Mouse (Mus musculus) hindbrain, embryonic 10.5 days (tissue): ENCODE results near the gene Ube4b. TPM values are rescaled to one million over a fixed set of nuclear protein-coding genes. Genes with fewer than 3 reads are reported as not detected.

Source experiments
- DNase-seq: peaks from one replicate; pipeline ENCODE4 v3.0.0-alpha.2; 2017; ENCODE audit warnings: low spot score
- H3K27ac ChIP-seq: fragments of 300-500 bp; sonication (generic); 2 replicates; pipeline ENCODE4 v1.5.1; 2016; ENCODE audit warnings: mild to moderate bottlenecking, moderate library complexity
- H3K27me3 ChIP-seq: fragments of 300-500 bp; sonication (generic); 2 replicates; pipeline ENCODE4 v1.6.1; 2016; ENCODE audit warnings: mild to moderate bottlenecking; ENCODE audit not compliant: poor library complexity, insufficient read depth, severe bottlenecking
- H3K36me3 ChIP-seq: fragments of 300-500 bp; sonication (generic); 2 replicates; pipeline ENCODE4 v1.6.1; 2016; ENCODE audit warnings: mild to moderate bottlenecking, moderate library complexity
- H3K4me1 ChIP-seq: fragments of 300-500 bp; sonication (generic); replicated peaks from 2 replicates; pipeline ENCODE4 v1.6.1; 2016; ENCODE audit warnings: mild to moderate bottlenecking
- H3K4me3 ChIP-seq: fragments of 300-500 bp; sonication (generic); 2 replicates; pipeline ENCODE4 v1.5.1; 2016; ENCODE audit warnings: mild to moderate bottlenecking, moderate library complexity
- H3K9me3 ChIP-seq: fragments of 300-500 bp; sonication (generic); 2 replicates; pipeline ENCODE4 v1.6.1; 2016; ENCODE audit warnings: mild to moderate bottlenecking, moderate library complexity
- WGBS: fragments of 180-500 bp; shearing (Covaris S2); methylation state at CpG from one replicate; pipeline ENCODE4 v1.1.7; 2016; 5-methylcytosine and 5-hydroxymethylcytosine counted together
- polyA plus RNA-seq: library from polyadenylated mRNA; unstranded; fragments of >200 nt; fragmentation: Nextera tagmentation; extraction: Ambion mirVana; gene quantifications from 2 replicates; pipeline ENCODE4 v1.2.1, GENCODE M21; 2016

Gene Ube4b
- polyA plus RNA-seq, 1 experiment from 2014 or later, result 65.6 TPM

GRCm38 (mm10) chr4:149400878-149401590 lies 25.5 kb downstream of the Ube4b start:
- H3K27me3 ChIP-seq, result no peaks in the 10 kb centered on the region
- no peaks in the 10 kb centered on the region for H3K9me3 ChIP-seq
- no peak for DNase-seq
- WGBS, result 88% methylated on average over 12 of the region's 12 CpGs
- peaks cover 50% of the 10 kb centered on the region for H3K4me1 ChIP-seq
- H3K36me3 ChIP-seq, result peaks cover 35% of the 10 kb centered on the region
- H3K27ac ChIP-seq, result no peak overlapping the region
- no peak overlapping the region for H3K4me3 ChIP-seq

- Histone ChIP-seq H3K27ac (no peak overlapping the region), H3K36me3 (peaks cover 41% of the 10 kb centered on the region), H3K4me3 (no peak overlapping the region), H3K27me3 (no peaks in the 10 kb centered on the region), H3K9me3 (no peaks in the 10 kb centered on the region), H3K4me1 (peaks cover 36% of the 10 kb centered on the region)
- no peak for DNase-seq
- 80% methylated on average over 4 of the region's 4 CpGs for WGBS
These were observed 27.1 kb downstream of the Ube4b start for GRCm38 (mm10) chr4:149399331-149399910.

- Histone ChIP-seq H3K27ac (no peak overlapping the region), H3K27me3 (no peaks in the 10 kb centered on the region), H3K36me3 (peaks cover 53% of the 10 kb centered on the region), H3K9me3 (no peaks in the 10 kb centered on the region), H3K4me1 (peaks cover 30% of the 10 kb centered on the region), H3K4me3 (no peak overlapping the region)
- 92% methylated on average over 9 of the region's 9 CpGs for WGBS
- no peak for DNase-seq
These were observed 28.3 kb downstream of the Ube4b start for GRCm38 (mm10) chr4:149398181-149398735.

DNA sequence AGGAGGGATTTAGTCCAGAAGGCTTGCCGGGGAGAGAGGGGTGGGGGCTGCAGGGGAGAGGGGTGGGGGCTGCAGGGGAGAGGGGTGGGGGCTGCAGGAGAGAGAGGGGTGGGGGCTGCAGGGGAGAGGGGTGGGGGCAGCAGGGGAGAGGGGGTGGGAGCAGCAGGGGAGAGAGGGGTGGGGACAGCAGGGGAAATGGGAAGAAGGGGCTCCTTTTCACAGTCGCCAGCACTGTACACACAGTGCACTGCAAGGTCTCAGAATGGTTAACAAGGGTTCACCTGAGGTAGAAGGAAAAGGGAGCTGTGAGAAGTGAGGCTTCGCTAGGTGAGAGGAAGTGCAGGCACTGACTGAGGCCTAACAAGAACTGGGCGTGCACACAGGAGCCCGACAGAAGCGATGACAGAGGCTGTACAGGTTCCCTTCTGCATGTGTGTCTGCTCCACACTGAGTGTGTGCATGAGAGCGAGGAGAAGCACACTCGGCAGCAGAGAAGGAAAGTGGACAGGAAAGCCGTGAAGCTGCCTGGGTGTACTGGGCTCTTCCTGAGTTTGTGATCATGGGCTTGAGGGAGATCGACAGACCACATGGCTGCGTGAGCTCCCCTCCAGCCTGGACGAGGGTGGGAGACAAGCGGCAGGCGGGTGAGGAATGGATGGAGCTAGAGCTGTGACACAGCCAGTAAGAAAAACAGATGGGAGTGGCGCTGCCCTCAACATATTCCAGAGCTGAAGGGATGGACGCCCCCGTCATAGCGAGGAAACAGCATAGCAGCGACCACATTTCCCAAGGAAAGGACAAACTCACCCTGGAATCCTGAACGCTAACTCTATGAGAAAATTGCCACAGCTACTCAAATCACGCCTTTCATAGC lies 29.9 kb downstream of the Ube4b start:
- Histone ChIP-seq H3K4me3 (no peak overlapping the region), H3K4me1 (peaks cover 21% of the 10 kb centered on the region), H3K36me3 (peaks cover 67% of the 10 kb centered on the region), H3K27ac (0 out of 2 replicates have a peak overlapping the region, but pooled peaks have one; percentile 23), H3K9me3 (no peaks in the 10 kb centered on the region), H3K27me3 (no peaks in the 10 kb centered on the region)
- 69% methylated on average over 21 of the region's 21 CpGs for WGBS
- DNase-seq, result no peak

DNA sequence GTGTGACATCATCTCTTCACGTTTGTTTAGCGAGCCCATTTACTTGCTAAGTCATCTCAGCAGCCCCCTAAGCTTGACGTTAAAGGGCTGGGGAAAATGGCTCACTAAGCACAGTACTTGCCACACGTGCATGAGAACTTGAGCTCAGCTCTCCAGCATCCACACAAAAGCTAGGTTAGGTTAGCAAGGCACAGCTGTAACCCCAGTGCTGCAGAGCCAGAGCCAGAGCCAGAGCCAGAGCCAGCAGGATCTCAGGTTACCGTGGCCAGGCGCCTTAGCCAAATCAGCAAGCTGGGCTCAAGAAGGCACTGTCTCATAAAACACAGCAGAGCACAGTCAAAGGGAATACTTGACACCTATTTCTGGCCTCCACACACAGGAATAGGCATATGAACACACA lies 31.0 kb downstream of the Ube4b start:
- no peaks in the 10 kb centered on the region for H3K9me3 ChIP-seq
- H3K27me3 ChIP-seq, result no peaks in the 10 kb centered on the region
- H3K4me1 ChIP-seq, result peaks cover 21% of the 10 kb centered on the region
- no peak overlapping the region for H3K4me3 ChIP-seq
- DNase-seq, result no peak
- peaks cover 77% of the 10 kb centered on the region for H3K36me3 ChIP-seq
- 88% methylated on average over 6 of the region's 6 CpGs for WGBS
- no peak overlapping the region for H3K27ac ChIP-seq

- H3K4me3 ChIP-seq, result no peak overlapping the region
- 87% methylated on average over 4 of the region's 4 CpGs for WGBS
- no peaks in the 10 kb centered on the region for H3K27me3 ChIP-seq
- peaks cover 17% of the 10 kb centered on the region for H3K4me1 ChIP-seq
- no peaks in the 10 kb centered on the region for H3K9me3 ChIP-seq
- no peak for DNase-seq
- H3K27ac ChIP-seq, result no peak overlapping the region
- H3K36me3 ChIP-seq, result peaks cover 88% of the 10 kb centered on the region
These were observed 32.3 kb downstream of the Ube4b start for GRCm38 (mm10) chr4:149394292-149394691.

DNA sequence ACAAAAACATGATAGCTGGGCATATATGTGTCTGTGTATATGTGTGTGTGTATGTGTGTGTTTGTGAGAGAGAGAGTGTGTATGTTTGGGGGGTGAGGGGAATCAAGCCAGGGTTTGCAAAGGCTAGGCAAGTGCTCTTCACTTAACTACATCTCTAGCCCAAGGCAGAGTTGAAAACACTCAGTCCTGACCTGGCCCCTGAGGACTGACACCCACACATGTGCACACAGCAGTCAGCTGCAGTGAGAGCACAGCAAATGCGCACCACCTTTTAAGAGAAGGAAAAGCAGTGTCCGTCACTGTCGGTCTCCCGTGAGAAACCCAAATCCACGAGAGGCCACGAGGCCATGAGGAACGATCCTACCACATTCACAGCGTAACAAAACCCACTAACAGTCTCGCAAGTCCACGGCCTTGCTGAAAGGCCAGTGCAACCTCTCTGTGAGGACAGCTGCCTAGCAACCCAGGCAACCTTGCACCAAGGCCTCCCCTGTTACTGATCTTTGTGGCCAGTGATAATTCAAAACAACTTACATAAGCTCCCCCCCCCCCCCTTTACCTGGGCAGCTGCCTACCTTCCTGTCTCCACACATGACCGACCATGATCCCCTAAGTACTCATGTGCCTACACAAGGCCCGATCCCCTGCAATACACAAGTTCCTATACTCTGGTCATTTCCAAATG lies 33.1 kb downstream of the Ube4b start:
- Histone ChIP-seq H3K4me3 (no peak overlapping the region), H3K4me1 (peaks cover 15% of the 10 kb centered on the region; the same call in 1 of the 2 replicates), H3K9me3 (no peaks in the 10 kb centered on the region), H3K27me3 (no peaks in the 10 kb centered on the region), H3K36me3 (peaks cover 83% of the 10 kb centered on the region), H3K27ac (no peak overlapping the region)
- WGBS, result 87% methylated on average over 12 of the region's 12 CpGs
- DNase-seq, result no peak

GRCm38 (mm10) chr4:149392359-149392758 lies 34.2 kb downstream of the Ube4b start:
- no peaks in the 10 kb centered on the region for H3K27me3 ChIP-seq
- 88% methylated on average over 4 of the region's 4 CpGs for WGBS
- H3K9me3 ChIP-seq, result no peaks in the 10 kb centered on the region
- no peak for DNase-seq
- peaks cover 79% of the 10 kb centered on the region for H3K36me3 ChIP-seq
- H3K4me3 ChIP-seq, result no peak overlapping the region
- H3K4me1 ChIP-seq, result peaks cover 15% of the 10 kb centered on the region; the same call in 1 of the 2 replicates
- no peak overlapping the region for H3K27ac ChIP-seq

DNA sequence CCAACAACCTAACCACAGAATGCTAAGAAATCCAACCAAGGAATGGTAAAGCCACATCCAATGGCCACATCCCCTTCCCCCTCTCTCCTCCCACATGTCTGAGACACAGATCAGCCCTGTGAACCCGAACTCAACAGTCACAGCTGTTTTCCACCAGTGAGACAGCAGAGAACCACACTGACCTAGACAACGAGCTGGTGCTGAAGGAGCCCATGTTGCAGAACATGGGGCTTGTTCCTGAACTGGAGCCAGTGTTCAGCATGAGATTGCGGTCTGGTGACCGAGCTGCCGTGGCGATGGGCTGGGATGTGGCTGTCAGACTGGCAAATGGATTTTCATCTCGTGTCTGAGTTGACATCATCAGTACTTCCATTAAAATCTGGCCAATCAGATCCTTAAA lies 45.5 kb downstream of the Ube4b start:
- Histone ChIP-seq H3K4me1 (0 out of 2 replicates have a peak, but pooled peaks cover 5% of the 10 kb centered on the region), H3K27me3 (no peaks in the 10 kb centered on the region), H3K27ac (no peak overlapping the region), H3K9me3 (no peaks in the 10 kb centered on the region), H3K4me3 (no peak overlapping the region), H3K36me3 (peaks cover 98% of the 10 kb centered on the region)
- DNase-seq, result no peak
- WGBS, result 92% methylated on average over 7 of the region's 7 CpGs

DNA sequence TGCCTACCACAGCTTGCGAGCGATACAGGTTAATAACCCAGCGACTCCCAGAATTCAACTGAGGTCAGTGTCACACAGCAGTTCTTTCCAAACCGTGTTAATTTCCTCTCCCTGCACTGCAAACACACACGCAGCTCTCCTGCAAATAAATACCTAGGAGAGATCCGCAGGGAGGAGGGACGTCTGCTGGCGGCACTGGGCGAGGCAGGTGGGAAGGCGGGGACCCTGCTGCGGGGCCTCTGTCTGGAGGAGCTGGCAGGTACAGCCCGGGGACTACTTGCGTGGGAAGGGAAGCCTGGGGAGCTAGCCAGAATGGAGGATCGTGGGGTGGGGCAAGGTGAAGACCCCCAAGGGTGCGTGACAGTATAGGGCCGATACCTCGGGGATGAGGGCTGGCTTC lies 46.7 kb downstream of the Ube4b start:
- no peak overlapping the region for H3K4me3 ChIP-seq
- H3K27ac ChIP-seq, result no peak overlapping the region
- 93% methylated on average over 17 of the region's 17 CpGs for WGBS
- H3K4me1 ChIP-seq, result 0 out of 2 replicates have a peak, but pooled peaks cover 5% of the 10 kb centered on the region
- DNase-seq, result no peak
- peaks cover 98% of the 10 kb centered on the region for H3K36me3 ChIP-seq
- H3K27me3 ChIP-seq, result no peaks in the 10 kb centered on the region
- no peaks in the 10 kb centered on the region for H3K9me3 ChIP-seq

- H3K4me3 ChIP-seq, result no peak overlapping the region
- no peaks in the 10 kb centered on the region for H3K9me3 ChIP-seq
- peaks cover 98% of the 10 kb centered on the region for H3K36me3 ChIP-seq
- H3K27ac ChIP-seq, result no peak overlapping the region
- WGBS, result 86% methylated on average over 8 of the region's 8 CpGs
- 0 out of 2 replicates have a peak, but pooled peaks cover 5% of the 10 kb centered on the region for H3K4me1 ChIP-seq
- no peaks in the 10 kb centered on the region for H3K27me3 ChIP-seq
- DNase-seq, result no peak
These were observed 47.7 kb downstream of the Ube4b start for GRCm38 (mm10) chr4:149378819-149379218.

DNA sequence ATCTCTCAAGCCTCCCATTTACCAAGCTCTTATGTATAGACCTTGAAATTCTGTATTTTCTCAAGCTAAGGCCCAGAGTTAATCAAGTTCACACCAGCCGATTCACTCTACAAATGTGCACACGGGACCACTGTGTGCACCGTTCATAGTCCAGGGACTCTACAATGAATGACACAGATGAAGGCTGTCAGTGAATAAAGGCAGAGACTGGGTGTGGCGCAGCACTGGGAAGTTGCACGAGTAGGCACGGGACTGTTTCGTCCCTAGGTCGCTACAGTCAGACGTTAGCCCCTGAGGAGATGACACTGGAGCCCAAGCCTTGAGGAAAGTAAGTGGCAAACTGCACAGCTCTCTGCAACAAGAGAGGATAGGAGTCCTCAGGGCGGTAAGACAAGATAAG lies 50.5 kb downstream of the Ube4b start:
- Histone ChIP-seq H3K4me3 (no peak overlapping the region), H3K36me3 (peaks cover 97% of the 10 kb centered on the region), H3K4me1 (0 out of 2 replicates have a peak, but pooled peaks cover 5% of the 10 kb centered on the region), H3K27ac (no peak overlapping the region), H3K9me3 (peaks cover 2% of the 10 kb centered on the region; the same call in 1 of the 2 replicates), H3K27me3 (no peaks in the 10 kb centered on the region)
- no peak for DNase-seq
- 94% methylated on average over 10 of the region's 10 CpGs for WGBS
